In the genomic region with DNA sequence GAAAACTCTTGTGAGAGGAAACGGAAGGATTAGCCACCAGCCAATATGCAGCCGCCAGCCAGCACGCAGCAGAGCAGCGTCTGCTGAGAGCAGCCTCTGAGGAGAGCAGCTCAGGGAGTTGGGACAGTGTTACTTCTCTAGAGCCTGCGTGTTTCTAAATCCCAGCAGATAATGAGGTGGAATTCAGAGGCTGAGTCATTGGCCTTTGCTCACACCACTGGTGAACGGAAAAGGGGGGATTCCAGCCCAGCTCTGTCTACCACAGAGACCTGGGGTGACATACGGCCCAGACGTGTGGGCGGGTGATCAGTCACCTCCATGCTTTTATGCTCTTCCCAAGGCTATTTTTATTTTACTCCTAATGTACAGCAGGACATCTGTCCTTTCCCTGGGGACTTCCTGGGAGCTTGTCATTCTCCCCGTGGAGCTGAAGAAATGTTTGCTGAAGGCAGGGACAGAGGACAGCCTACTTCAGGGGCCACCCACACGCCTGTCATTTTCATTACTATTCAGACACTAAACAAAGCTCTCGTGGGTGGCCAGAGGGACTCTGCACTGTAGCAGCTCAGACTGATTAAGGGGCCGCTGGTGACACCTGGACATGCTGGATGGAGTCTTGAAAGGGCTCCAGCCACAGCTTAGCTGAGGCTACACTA, we compare ENCODE assay signal across 8 mouse cellular contexts. TPM values are rescaled to one million over a fixed set of nuclear protein-coding genes. Genes with fewer than 3 reads are reported as not detected.
DNase-seq lines count a peak whose midpoint lies in the region; ATAC-seq and TF ChIP-seq lines count a peak whose summit lies in the region.
"Had no signal": no experiment of that assay in that cellular context is flagged by ENCODE, and none has a peak within 500 bp of the region (broad histone marks: within the 10 kb centered on the region; RNA-seq: fewer than 3 reads in every experiment).

No protein-coding gene starts in this region.

- intact Hi-C loops in gastrocnemius, adult 2 months (cut with DNase I): no loop called here

- no peaks in the 10 kb centered on the region for H3K9me3 ChIP-seq in liver, embryonic 16.5 days (replicated peaks; ENCODE audit: control insufficient read depth, low read length)
- no peaks in the 10 kb centered on the region for H3K9me3 ChIP-seq in heart, embryonic 14.5 days (ENCODE audit: control insufficient read depth, low read length)
- H3K9me3 ChIP-seq in midbrain, embryonic 12.5 days: no peaks in the 10 kb centered on the region

- no peak for DNase-seq in liver
- DNase-seq in cerebellum, postnatal 36 days: peak; percentile 43
- peak; percentile 57 for DNase-seq in thymus, postnatal 25 days
- no peak for DNase-seq in gastrocnemius, adult 2 months

- H3K4me2 ChIP-seq in liver, embryonic 16.5 days (ENCODE audit: low read depth, low read length): no peak overlapping the region
- H3K4me2 ChIP-seq in heart, embryonic 14.5 days (ENCODE audit: low read length): peak overlapping the region; percentile 19
- 0 out of 2 replicates have a peak overlapping the region, but pooled peaks have one; percentile 7 for H3K4me2 ChIP-seq in midbrain, embryonic 12.5 days (replicated peaks)

- H3K4me3 ChIP-seq in liver, embryonic 16.5 days (ENCODE audit: low read depth, low read length): no peak overlapping the region
- H3K4me3 ChIP-seq in heart, embryonic 14.5 days (ENCODE audit: control insufficient read depth in 1 of 2, insufficient read depth in 1 of 2, low read depth in 1 of 2, low read length in 2 of 2): no peak overlapping the region
- no peak overlapping the region for H3K4me3 ChIP-seq in midbrain, embryonic 12.5 days
- H3K4me3 ChIP-seq in gastrocnemius, adult 2 months: no peak overlapping the region
- H3K4me3 ChIP-seq: erythroblast, embryonic 14.5 days had no signal

- 26% methylated on average over 13 of the region's 13 CpGs for WGBS in liver, embryonic 16.5 days (ENCODE audit: insufficient replicate concordance)
- WGBS in heart, embryonic 14.5 days: 7% methylated on average over 13 of the region's 13 CpGs
- WGBS in midbrain, embryonic 12.5 days: 4% methylated on average over 13 of the region's 13 CpGs

- no peak overlapping the region for H3K9ac ChIP-seq in liver, embryonic 16.5 days (ENCODE audit: low read depth, low read length)
- H3K9ac ChIP-seq in heart, embryonic 14.5 days (ENCODE audit: low read length): 0 out of 2 replicates have a peak overlapping the region, but pooled peaks have one; percentile 12
- H3K9ac ChIP-seq in midbrain, embryonic 12.5 days (replicated peaks): no peak overlapping the region

- H3K27ac ChIP-seq in liver, embryonic 16.5 days (ENCODE audit: low read length): no peak overlapping the region
- H3K27ac ChIP-seq in heart, embryonic 14.5 days (replicated peaks in 1 of 2; ENCODE audit: control insufficient read depth in 1 of 2, insufficient read depth in 1 of 2, low read depth in 2 of 2, low read length in 2 of 2): no peak overlapping the region
- peak overlapping the region; percentile 62 for H3K27ac ChIP-seq in midbrain, embryonic 12.5 days (replicated peaks)
- H3K27ac ChIP-seq in gastrocnemius, adult 2 months: no peak overlapping the region

- no peak for TF ChIP-seq CTCF in gastrocnemius, adult 2 months (IDR thresholded peaks at IDR 0.05)

- H3K27me3 ChIP-seq in liver, embryonic 16.5 days (ENCODE audit: control insufficient read depth, insufficient read depth, low read depth, low read length): no peaks in the 10 kb centered on the region
- H3K27me3 ChIP-seq in heart, embryonic 14.5 days (ENCODE audit: control insufficient read depth, insufficient read depth, low read length): 0 out of 2 replicates have a peak, but pooled peaks cover 5% of the 10 kb centered on the region
- H3K27me3 ChIP-seq in midbrain, embryonic 12.5 days: peaks cover 13% of the 10 kb centered on the region; the same call in 1 of the 2 replicates

- no peaks in the 10 kb centered on the region for H3K36me3 ChIP-seq in liver, embryonic 16.5 days (ENCODE audit: control insufficient read depth, insufficient read depth)
- H3K36me3 ChIP-seq in heart, embryonic 14.5 days (ENCODE audit: control insufficient read depth, insufficient read depth, low read length): no peaks in the 10 kb centered on the region
- H3K36me3 ChIP-seq in midbrain, embryonic 12.5 days: no peaks in the 10 kb centered on the region

- no peaks in the 10 kb centered on the region for H3K4me1 ChIP-seq in liver, embryonic 16.5 days (ENCODE audit: control insufficient read depth, low read depth, low read length)
- peaks cover 13 to 14% of the 10 kb centered on the region in 2 experiments for H3K4me1 ChIP-seq in heart, embryonic 14.5 days (ENCODE audit: control insufficient read depth in 2 of 2, insufficient read depth in 2 of 2, low read length in 2 of 2)
- H3K4me1 ChIP-seq in midbrain, embryonic 12.5 days: peaks cover 80% of the 10 kb centered on the region

- peak; percentile 62 for ATAC-seq in liver, embryonic 16.5 days (ENCODE audit: low read depth)
- peak; percentile 44; the same call in 1 of the 2 replicates for ATAC-seq in heart, embryonic 14.5 days (ENCODE audit: insufficient number of reproducible peaks, insufficient read depth, low FRiP score, low read depth)
- ATAC-seq in midbrain, embryonic 12.5 days (ENCODE audit: low FRiP score, low read depth): peak; percentile 50; the same call in 1 of the 2 replicates

RNA-seq across cellular contexts. Expression of a gene that starts 20.1 kb away (rescaled TPM):
- 1.1 and 1.3 TPM in 2 replicates for polyA plus RNA-seq in liver, embryonic 16.5 days (2015; fragmentation: Nextera tagmentation; extraction: Ambion mirVana)
- polyA plus RNA-seq in heart, embryonic 14.5 days (2014; fragmentation: Nextera tagmentation; extraction: Ambion mirVana): 0.07 and 0.14 TPM in 2 replicates
- 20.6 and 26.8 TPM in 2 replicates for polyA plus RNA-seq in midbrain, embryonic 12.5 days (2016; fragmentation: Nextera tagmentation; extraction: Ambion mirVana)
- total RNA-seq in gastrocnemius, adult 2 months (2021): under 1 TPM; 0.20 to 0.67 TPM
- polyA plus RNA-seq: erythroblast, embryonic 14.5 days had no signal

Comparison
In these comparisons a context has a peak if more than half of its experiments do, and no peak if none do; other contexts are left out.
1. DNase-seq: peak in cerebellum, postnatal 36 days (2 of 2) and thymus, postnatal 25 days (single experiment); none in liver (single experiment) and gastrocnemius, adult 2 months (single experiment).
2. Peak in every context shown above with its lines, with median percentiles within 50 percentile points of each other: ATAC-seq.